Mouse (Mus musculus): Measurements from ENCODE around the gene Unc45b.
"Not testable (repeated sequence)": the region's sequence is repeated elsewhere in the genome, so short reads cannot be mapped to it uniquely, and the experiment has no call there.

GRCm38 (mm10) chr11:82931161-82931560 lies 20.8 kb downstream of the Unc45b start:
- not testable (repeated sequence) for TF ChIP-seq CTCF (IDR thresholded peaks at IDR 0.05; ENCODE audit: low read depth, low read length); POLR2A (IDR thresholded peaks at IDR 0.05; ENCODE audit: borderline replicate concordance, low read depth, low read length)

Data from bone marrow macrophage, adult 2 months (primary cell).